Comparison of ENCODE assay signal across 11 mouse cellular contexts in genomic region chr5:104408549-104408948, GRCm38 (mm10).
"Had no signal": no experiment of that assay in that cellular context is flagged by ENCODE, and none has a peak within 500 bp of the region (broad histone marks: within the 10 kb centered on the region; RNA-seq: fewer than 3 reads in every experiment).

No protein-coding gene starts in this region.

- H3K27me3 ChIP-seq: kidney, embryonic 15.5 days; neural tube, embryonic 12.5 days had no signal

- DNase-seq: kidney, adult 18-20 months; kidney, postnatal 14 days; layer of hippocampus, adult 9-11 months; lung, adult 18-20 months; midbrain, embryonic 14.5 days; spleen, adult 18-20 months; thymus, postnatal 36 days had no signal

- H3K27ac ChIP-seq: kidney, embryonic 15.5 days; liver, embryonic 14.5 days; midbrain, embryonic 10.5 days; neural tube, embryonic 12.5 days had no signal

- H3K9ac ChIP-seq: kidney, embryonic 15.5 days; liver, embryonic 14.5 days; neural tube, embryonic 12.5 days had no signal

- H3K36me3 ChIP-seq: kidney, embryonic 15.5 days; midbrain, embryonic 10.5 days; neural tube, embryonic 12.5 days had no signal

- H3K4me1 ChIP-seq: neural tube, embryonic 12.5 days had no signal

- H3K4me2 ChIP-seq: kidney, embryonic 15.5 days; neural tube, embryonic 12.5 days had no signal

- H3K9me3 ChIP-seq: kidney, embryonic 15.5 days; midbrain, embryonic 10.5 days; neural tube, embryonic 12.5 days had no signal

- H3K4me3 ChIP-seq: kidney, embryonic 15.5 days; midbrain, embryonic 10.5 days; neural tube, embryonic 12.5 days had no signal
